8 mouse cellular contexts compared by ENCODE assay signal in genomic region chr3:41565955-41566354, GRCm38 (mm10). TPM values are rescaled to one million over a fixed set of nuclear protein-coding genes. Genes with fewer than 3 reads are reported as not detected.
A peak's percentile ranks its signal among the peaks of the same experiment; 100 is the strongest.
DNase-seq lines count a peak whose midpoint lies in the region; ATAC-seq and TF ChIP-seq lines count a peak whose summit lies in the region.

No protein-coding gene starts in this region.

- peak overlapping the region; percentile 76 for H3K4me3 ChIP-seq in cerebellum, adult 2 months (replicated peaks; ENCODE audit: insufficient read depth, low read depth, low read length)
- peak overlapping the region; percentile 88 for H3K4me3 ChIP-seq in forebrain, postnatal 0 days (ENCODE audit: low read depth, low read length)
- peak overlapping the region; percentile 92 for H3K4me3 ChIP-seq in layer of hippocampus, adult 2 months
- peak overlapping the region; percentile 68 for H3K4me3 ChIP-seq in lung, adult 2 months (replicated peaks; ENCODE audit: extremely low read depth, low read depth, low read length)

- H3K36me3 ChIP-seq in forebrain, postnatal 0 days (ENCODE audit: insufficient read depth): no peaks in the 10 kb centered on the region

- peak overlapping the region; percentile 89 for H3K9ac ChIP-seq in forebrain, postnatal 0 days

- no peaks in the 10 kb centered on the region for H3K9me3 ChIP-seq in forebrain, postnatal 0 days (ENCODE audit: low read length)

- no peak overlapping the region for H3K27ac ChIP-seq in cerebellum, adult 2 months (ENCODE audit: insufficient read depth, low read length)
- H3K27ac ChIP-seq in forebrain, postnatal 0 days (ENCODE audit: low read depth, low read length): peak overlapping the region; percentile 96
- H3K27ac ChIP-seq in layer of hippocampus, adult 2 months: peak overlapping the region; percentile 83

- peak; percentile 79 for DNase-seq in ES-CJ7 (ENCODE audit: low read depth, low spot score)
- peak; percentile 85 to 86 for DNase-seq in cerebellum, adult 2 months
- DNase-seq in forebrain, postnatal 0 days: peak; percentile 90
- peak; percentile 83 to 84 for DNase-seq in heart, postnatal 36 days
- peak; percentile 80 to 85 for DNase-seq in layer of hippocampus, adult 2 months (ENCODE audit: low spot score in 2 of 2)
- peak; percentile 73 for DNase-seq in lung, adult 2 months
- DNase-seq in testis, postnatal 10 days (ENCODE audit: low spot score): peak; percentile 91

- TF ChIP-seq CTCF in cerebellum, adult 2 months (IDR thresholded peaks at IDR 0.05; ENCODE audit: borderline replicate concordance, insufficient read depth, low read depth, low read length): peak; percentile 33; the same call in 1 of the 2 replicates
- peak; percentile 75 for TF ChIP-seq CTCF in forebrain, postnatal 0 days (IDR thresholded peaks at IDR 0.05; ENCODE audit: low read depth)
- TF ChIP-seq CTCF in layer of hippocampus, adult 2 months (conservative IDR thresholded peaks at IDR 0.05): peak; percentile 69
- no peak for TF ChIP-seq CTCF in lung, adult 2 months (IDR thresholded peaks at IDR 0.05; ENCODE audit: insufficient read depth, low read length)

- intact Hi-C loops in heart, postnatal 36 days (cut with DNase I): loop anchor here (2.0 to 5.0 kb wide), 5 partner anchors 21 to 484 kb away; partner anchors contain the start of genes D3Ertd751e, Pgrmc2 and Sclt1

- no peak for TF ChIP-seq POLR2A in cerebellum, adult 2 months (IDR thresholded peaks at IDR 0.05; ENCODE audit: borderline replicate concordance, insufficient read depth, low read length)
- no peak for TF ChIP-seq POLR2A in lung, adult 2 months (IDR thresholded peaks at IDR 0.05; ENCODE audit: borderline replicate concordance, extremely low read depth, low read depth, low read length)

- no peaks in the 10 kb centered on the region for H3K27me3 ChIP-seq in cerebellum, adult 2 months (ENCODE audit: control insufficient read depth, insufficient read depth, low read length)
- no peaks in the 10 kb centered on the region for H3K27me3 ChIP-seq in forebrain, postnatal 0 days (ENCODE audit: insufficient read depth, low read length)

- under 1% methylated on average over 26 of the region's 26 CpGs for WGBS in cerebellum, adult 2 months
- WGBS in forebrain, postnatal 0 days: under 1% methylated on average over 25 of the region's 26 CpGs
- WGBS in lung, adult 2 months: under 1% methylated on average over 26 of the region's 26 CpGs

- peaks cover 5% of the 10 kb centered on the region; the same call in 1 of the 2 replicates for H3K4me1 ChIP-seq in cerebellum, adult 2 months (ENCODE audit: control insufficient read depth, insufficient read depth, low read length)
- no peaks in the 10 kb centered on the region for H3K4me1 ChIP-seq in forebrain, postnatal 0 days (ENCODE audit: insufficient read depth)
- no peaks in the 10 kb centered on the region for H3K4me1 ChIP-seq in lung, adult 2 months (ENCODE audit: control insufficient read depth, insufficient read depth, low read length)

- peak; percentile 63 for ATAC-seq in forebrain, postnatal 0 days
- peak; percentile 28 for ATAC-seq in neutrophil, adult 5-6 weeks (ENCODE audit: extremely low read depth, insufficient number of reproducible peaks, low FRiP score, poor library complexity, severe bottlenecking)

- peak overlapping the region; percentile 83 for H3K4me2 ChIP-seq in forebrain, postnatal 0 days (ENCODE audit: low read depth)

RNA-seq across cellular contexts. Expression of gene Jade1, which starts 10.4 kb away (rescaled TPM):
- 30.1 and 31.8 TPM in 2 replicates for polyA plus RNA-seq in cerebellum, adult 2 months (2012; rRNA removed)
- 17.9 and 22.1 TPM in 2 replicates for total RNA-seq in forebrain, postnatal 0 days (2014; rRNA removed)
- polyA plus RNA-seq in forebrain, postnatal 0 days (2015; fragmentation: Nextera tagmentation; extraction: Ambion mirVana): 9.5 and 13.1 TPM in 2 replicates
- 10 to 100 TPM; 30.2 to 41.1 TPM for total RNA-seq in heart, postnatal 36 days (2021)
- total RNA-seq in layer of hippocampus, adult 2 months (2021): 10 to 100 TPM; 34.4 to 35.9 TPM
- 13.2 and 14.3 TPM in 2 replicates for polyA plus RNA-seq in lung, adult 2 months (2012; rRNA removed)
- 29.7 and 30.3 TPM in 2 replicates for total RNA-seq in neutrophil, adult 5-6 weeks (2017)
